Mouse (Mus musculus) brain, embryonic 14.5 days (tissue): ENCODE measurements at regions not wholly inside any gene's neighbourhood (a gene's known extent, or its start where the extent isn't known, plus 50 kb on each side); places are given as distances from the start of the nearest gene placed in this dataset.

ENCODE experiments used
- CTCF ChIP-seq: fragments of 200-500 bp; IDR thresholded peaks from 2 replicates; pipeline ENCODE4 v1.5.1; 2012; ENCODE audit warnings: inconsistent platforms, mild to moderate bottlenecking, moderate library complexity, borderline replicate concordance; ENCODE audit not compliant: insufficient read depth, insufficient read length; ENCODE audit errors: extremely low read depth
- POLR2A ChIP-seq: fragments of 200-500 bp; IDR thresholded peaks from 2 replicates; pipeline ENCODE4 v1.6.1; 2012; ENCODE audit warnings: mild to moderate bottlenecking, inconsistent platforms, borderline replicate concordance; ENCODE audit not compliant: poor library complexity, insufficient read depth, insufficient read length, severe bottlenecking; ENCODE audit errors: extremely low read depth

- TF ChIP-seq CTCF (no peak), POLR2A (no peak)
These were observed 170.1 kb downstream of the Rchy1 start for GRCm38 (mm10) chr5:91792732-91793131.
